Comparison of ENCODE assay signal across 21 mouse cellular contexts in the genomic region with DNA sequence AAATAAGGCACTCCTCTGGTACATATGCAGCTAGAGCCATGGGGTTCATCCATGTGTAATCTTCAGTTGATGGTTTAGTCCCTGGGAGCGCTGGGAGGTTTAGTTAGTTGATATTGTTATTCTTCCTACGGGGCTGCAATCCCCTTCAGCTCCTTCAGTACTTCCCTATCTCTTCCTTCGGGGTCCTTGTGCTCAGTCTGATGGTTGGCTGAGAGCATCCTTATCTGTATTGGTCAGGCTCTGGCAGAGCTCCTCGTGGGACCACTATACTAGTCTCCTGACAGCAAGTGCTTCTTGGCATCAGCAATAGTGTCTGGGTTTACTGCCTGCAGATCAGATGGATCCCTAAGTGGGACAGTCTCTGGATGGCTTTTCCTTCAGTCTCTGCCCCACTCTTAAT. TPM values are rescaled to one million over a fixed set of nuclear protein-coding genes. Genes with fewer than 3 reads are reported as not detected.
DNase-seq lines count a peak whose midpoint lies in the region; ATAC-seq and TF ChIP-seq lines count a peak whose summit lies in the region.
"Had no signal": no experiment of that assay in that cellular context is flagged by ENCODE, and none has a peak within 500 bp of the region (broad histone marks: within the 10 kb centered on the region; RNA-seq: fewer than 3 reads in every experiment).

No protein-coding gene starts in this region.

- WGBS in forebrain, embryonic 16.5 days = 84% methylated on average over 4 of the region's 4 CpGs

- no peak overlapping the region for H3ac ChIP-seq in myocyte (ENCODE audit: control insufficient read depth, insufficient read length)

- no peaks in the 10 kb centered on the region for H3K4me1 ChIP-seq in forebrain, embryonic 16.5 days (replicated peaks; ENCODE audit: control insufficient read depth, insufficient read depth, low read length)
- H3K4me1 ChIP-seq: embryonic facial prominence, embryonic 10.5 days; embryonic facial prominence, embryonic 12.5 days; forebrain, embryonic 13.5 days; forebrain, embryonic 15.5 days had no signal

- no peaks in the 10 kb centered on the region for H3K36me3 ChIP-seq in myocyte (ENCODE audit: control insufficient read depth, insufficient read depth)
- H3K36me3 ChIP-seq in forebrain, embryonic 16.5 days (ENCODE audit: control insufficient read depth, insufficient read depth) = no peaks in the 10 kb centered on the region
- H3K36me3 ChIP-seq: embryonic facial prominence, embryonic 10.5 days; embryonic facial prominence, embryonic 12.5 days; forebrain, embryonic 15.5 days had no signal

- no peaks in the 10 kb centered on the region for H3K79me2 ChIP-seq in myocyte (ENCODE audit: control insufficient read depth, insufficient read depth)

- H3K4me3 ChIP-seq in myocyte = no peak overlapping the region
- H3K4me3 ChIP-seq in forebrain, embryonic 16.5 days (replicated peaks; ENCODE audit: low read length) = no peak overlapping the region
- H3K4me3 ChIP-seq: embryonic facial prominence, embryonic 10.5 days; embryonic facial prominence, embryonic 12.5 days; forebrain, embryonic 13.5 days; forebrain, embryonic 15.5 days had no signal

- peak; percentile 84 for DNase-seq in heart, adult 11 months
- no peak for DNase-seq in heart, postnatal 36 days
- DNase-seq in ovary, postnatal 36 days (ENCODE audit: low spot score) = peak; percentile 3
- no peak for DNase-seq in ovary, adult 18-20 months (ENCODE audit: low spot score)
- DNase-seq: adrenal gland, adult 8-10 months; adrenal gland, postnatal 14 days; adrenal gland, postnatal 36 days; cerebellum, adult 11-12 months; cerebellum, adult 2 months; cerebellum, adult 9-10 months; cerebellum, postnatal 10 days; cerebellum, postnatal 25 days had no signal

- H3K9me3 ChIP-seq in forebrain, embryonic 16.5 days (ENCODE audit: control insufficient read depth, low read length) = no peaks in the 10 kb centered on the region
- H3K9me3 ChIP-seq: embryonic facial prominence, embryonic 10.5 days; embryonic facial prominence, embryonic 12.5 days; forebrain, embryonic 13.5 days; forebrain, embryonic 15.5 days had no signal

- intact Hi-C loops in heart, postnatal 36 days (cut with DNase I) = no loop called here

- peak overlapping the region; percentile 71 for H3K4me2 ChIP-seq in myocyte (ENCODE audit: low read depth)
- H3K4me2 ChIP-seq in forebrain, embryonic 16.5 days (ENCODE audit: low read length) = no peak overlapping the region
- H3K4me2 ChIP-seq: embryonic facial prominence, embryonic 12.5 days; forebrain, embryonic 13.5 days; forebrain, embryonic 15.5 days had no signal

- no peak overlapping the region for H3K9ac ChIP-seq in forebrain, embryonic 16.5 days (replicated peaks; ENCODE audit: low read depth, low read length)
- H3K9ac ChIP-seq: embryonic facial prominence, embryonic 12.5 days; forebrain, embryonic 13.5 days; forebrain, embryonic 15.5 days had no signal

- H3K27ac ChIP-seq in forebrain, embryonic 16.5 days (ENCODE audit: low read length) = no peak overlapping the region
- H3K27ac ChIP-seq: embryonic facial prominence, embryonic 10.5 days; embryonic facial prominence, embryonic 12.5 days; forebrain, embryonic 13.5 days; forebrain, embryonic 15.5 days had no signal

- no peaks in the 10 kb centered on the region for H3K27me3 ChIP-seq in myocyte (ENCODE audit: control insufficient read depth, insufficient read depth, insufficient read length)
- no peaks in the 10 kb centered on the region for H3K27me3 ChIP-seq in forebrain, embryonic 16.5 days (replicated peaks; ENCODE audit: control insufficient read depth, insufficient read depth, low read length)
- H3K27me3 ChIP-seq: embryonic facial prominence, embryonic 12.5 days; forebrain, embryonic 13.5 days; forebrain, embryonic 15.5 days; Patski had no signal

- ATAC-seq in forebrain, embryonic 16.5 days = no peak
- ATAC-seq: activated CD4-positive, CD25-positive, alpha-beta regulatory T cell, adult 4 months; forebrain, embryonic 13.5 days; forebrain, embryonic 15.5 days; Patski had no signal

- no peak for TF ChIP-seq POLR2A in myocyte (IDR thresholded peaks at IDR 0.05; ENCODE audit: insufficient read length, low read depth)

TF ChIP-seq in myocyte, 11 proteins besides CTCF, POLR2A, EP300 and RAD21:
- TF ChIP-seq TCF12 (IDR thresholded peaks at IDR 0.05; ENCODE audit: insufficient read depth, poor library complexity, severe bottlenecking) (no peak), MYOG (IDR thresholded peaks at IDR 0.05; ENCODE audit: control insufficient read depth in 1 of 3, insufficient read depth in 1 of 3, insufficient read length in 2 of 3, low read depth in 2 of 3) (no peak), SRF (IDR thresholded peaks at IDR 0.05; ENCODE audit: control insufficient read depth, insufficient read length, low read depth) (no peak), MYOD1 (IDR thresholded peaks at IDR 0.05; ENCODE audit: control insufficient read depth in 1 of 3, insufficient read length in 2 of 3, low read depth in 2 of 3) (no peak), USF1 (IDR thresholded peaks at IDR 0.05; ENCODE audit: low read depth) (no peak), POLR2AphosphoS2 (IDR thresholded peaks at IDR 0.05; ENCODE audit: insufficient read length, low read depth) (no peak), REST (IDR thresholded peaks at IDR 0.05; ENCODE audit: insufficient read depth, insufficient read length) (no peak), E2F4 (IDR thresholded peaks at IDR 0.05; ENCODE audit: insufficient read depth) (no peak), MAX (IDR thresholded peaks at IDR 0.05; ENCODE audit: low read depth) (no peak), CEBPB (IDR thresholded peaks at IDR 0.05; ENCODE audit: insufficient read depth, poor library complexity, severe bottlenecking) (no peak), TCF3 (IDR thresholded peaks at IDR 0.05; ENCODE audit: insufficient read length, low read depth) (no peak)

RNA-seq across cellular contexts. Expression of gene Casp12, which starts 2.2 kb away (rescaled TPM):
- total RNA-seq in heart, postnatal 36 days (2021) = 1 to 10 TPM; 5.7 to 7.0 TPM
- 7.5 TPM for polyA plus RNA-seq in myocyte (2012; fragmentation: generic; extraction: Trizol)
- polyA plus RNA-seq in forebrain, embryonic 16.5 days (2015; fragmentation: Nextera tagmentation; extraction: Ambion mirVana) = 0.45 TPM in 1 of 2 replicates, not detected in the other
- polyA plus RNA-seq: embryonic facial prominence, embryonic 10.5 days; forebrain, embryonic 11.5 days; forebrain, embryonic 13.5 days had no signal

RNA-seq across cellular contexts. Expression of gene Casp4, which starts 38.8 kb away (rescaled TPM):
- total RNA-seq in heart, postnatal 36 days (2021) = 1 to 10 TPM; 3.8 TPM
- 5.1 TPM for polyA plus RNA-seq in myocyte (2012; fragmentation: generic; extraction: Trizol)
- 0.24 TPM in 1 of 2 replicates, not detected in the other for polyA plus RNA-seq in forebrain, embryonic 16.5 days (2015; fragmentation: Nextera tagmentation; extraction: Ambion mirVana)
- polyA plus RNA-seq: embryonic facial prominence, embryonic 10.5 days; forebrain, embryonic 11.5 days; forebrain, embryonic 13.5 days had no signal

RNA-seq across cellular contexts. Expression of gene Casp1, which starts 49.1 kb away (rescaled TPM):
- total RNA-seq in heart, postnatal 36 days (2021) = 1 to 10 TPM in 1 of 2 experiments, under 1 TPM in 1; 0.97 to 1.7 TPM
- polyA plus RNA-seq in myocyte (2012; fragmentation: generic; extraction: Trizol) = 0.37 TPM
- polyA plus RNA-seq in forebrain, embryonic 16.5 days (2015; fragmentation: Nextera tagmentation; extraction: Ambion mirVana) = 0.42 and 0.81 TPM in 2 replicates

Comparison
In these comparisons a context has a peak if more than half of its experiments do, and no peak if none do; other contexts are left out.
1. DNase-seq: peak in heart, adult 11 months (single experiment) and ovary, postnatal 36 days (single experiment); none in heart, postnatal 36 days (0 of 2) and ovary, adult 18-20 months (single experiment).